Mouse (Mus musculus) embryonic stem cell, embryonic (primary cell): ENCODE results near the gene Rnf227.

Experiments
- CTCF ChIA-PET, 4 experiments: fragments of 300-600 bp in 2 of 4; fragments of 350-600 bp in 2 of 4; sonication (Branson Sonifier 250); formaldehyde crosslinking; loops; one replicate each; lab custom pipeline; 2022; ENCODE audit warnings: inconsistent platforms in 2 of 4; lab: Charles Lee
- POLR2A ChIA-PET, 4 experiments: fragments of 300-600 bp in 2 of 4; fragments of 350-600 bp in 2 of 4; sonication (Branson Sonifier 250); formaldehyde crosslinking; loops; one replicate each; lab custom pipeline; 2022; ENCODE audit warnings: antibody characterized with exemption in 4 of 4, inconsistent platforms in 1 of 4; lab: Charles Lee

Gene Rnf227

DNA sequence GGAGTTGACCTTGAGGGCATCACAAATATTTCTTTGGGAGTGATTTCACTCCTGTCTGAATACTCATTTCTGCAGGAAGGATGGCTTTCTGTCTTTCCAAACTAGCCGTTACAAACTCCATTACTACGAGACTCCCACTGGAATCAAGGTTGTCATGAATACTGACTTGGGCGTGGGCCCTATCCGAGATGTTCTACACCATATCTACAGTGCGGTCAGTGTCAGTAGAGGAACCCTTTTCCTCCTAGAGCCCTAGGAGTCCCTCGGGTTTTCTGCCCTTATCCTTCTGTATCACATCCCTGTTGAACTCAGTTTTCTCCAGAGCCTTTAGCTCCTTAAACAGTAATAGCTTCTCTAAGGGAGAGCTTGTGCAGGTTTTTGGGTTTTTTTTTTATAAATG lies 15.5 kb upstream of the Rnf227 start:
- ChIA-PET POLR2A (interaction anchor here in 3 of 4 experiments (0.6 to 6.6 kb wide), 27 partner anchors 10 to 435 kb away, joined by 3 to 56 read pairs (median 6); partner anchors contain the start of genes Trp53 (in 2 of the 3), Wrap53 (in 2 of the 3), Chd3 (in 1 of the 3) and Cyb5d1 (in 1 of the 3)), CTCF (interaction anchor here in 1 of 4 experiments (1.5 to 2.3 kb wide), 2 partner anchors 7 to 55 kb away, joined by 3 to 5 read pairs; no protein-coding TSS in a partner anchor)

DNA sequence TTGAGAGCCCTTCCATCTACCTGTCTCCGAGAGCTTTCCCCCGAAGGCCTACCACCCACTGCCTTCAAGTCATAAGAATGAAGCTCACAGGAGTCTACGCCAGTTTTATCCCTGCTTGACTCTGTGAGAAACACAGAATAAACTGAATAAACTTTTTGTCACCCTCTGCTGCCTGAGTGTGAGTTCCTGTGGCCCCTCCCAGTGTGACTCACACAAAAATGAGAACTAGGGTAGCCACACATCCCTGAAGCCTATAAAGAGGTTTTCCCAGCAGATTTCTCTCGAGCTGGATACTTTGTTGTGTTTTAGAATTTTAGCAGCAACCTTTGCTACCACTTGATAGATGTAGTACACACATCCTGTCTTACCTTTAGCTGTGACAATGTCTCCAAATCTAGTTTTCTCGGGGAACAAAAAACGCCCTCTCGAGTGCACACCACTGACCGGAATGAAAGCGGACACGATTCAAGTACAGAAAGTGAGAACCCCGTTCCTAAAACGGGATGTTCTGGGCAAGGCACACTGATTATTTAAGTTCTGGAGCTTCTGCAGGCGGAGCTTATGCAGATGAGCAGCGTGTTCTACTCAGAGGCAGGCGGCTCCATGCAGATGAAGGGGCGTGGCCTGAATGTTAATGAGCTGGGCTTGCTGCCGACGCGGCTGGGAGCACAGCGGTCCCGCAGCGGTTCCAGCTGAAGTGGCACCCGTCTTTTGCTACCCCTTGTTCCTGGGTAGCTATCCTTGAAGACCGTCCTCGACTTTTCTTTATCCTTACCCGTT lies 14.4 kb upstream of the Rnf227 start, which contains the start of gene Kcnab3:
TSS of gene Kcnab3 (plus strand) at position 631 of the 780 bp plus-strand sequence.
- POLR2A ChIA-PET, result interaction anchor here (0.6 to 6.6 kb wide), 57 partner anchors 11 to 634 kb away, joined by 3 to 56 read pairs (median 4); partner anchors contain the start of genes Cyb5d1 (in 2 of the 4), Naa38 (in 2 of the 4), Rnf227 (in 2 of the 4) and Trp53 (in 2 of the 4)
- CTCF ChIA-PET, result interaction anchor here in 3 of 4 experiments (0.5 to 2.3 kb wide), 13 partner anchors 8 to 714 kb away, joined by 3 to 5 read pairs (median 3); partner anchors contain the start of gene Fxr2 (in 1 of the 3)

DNA sequence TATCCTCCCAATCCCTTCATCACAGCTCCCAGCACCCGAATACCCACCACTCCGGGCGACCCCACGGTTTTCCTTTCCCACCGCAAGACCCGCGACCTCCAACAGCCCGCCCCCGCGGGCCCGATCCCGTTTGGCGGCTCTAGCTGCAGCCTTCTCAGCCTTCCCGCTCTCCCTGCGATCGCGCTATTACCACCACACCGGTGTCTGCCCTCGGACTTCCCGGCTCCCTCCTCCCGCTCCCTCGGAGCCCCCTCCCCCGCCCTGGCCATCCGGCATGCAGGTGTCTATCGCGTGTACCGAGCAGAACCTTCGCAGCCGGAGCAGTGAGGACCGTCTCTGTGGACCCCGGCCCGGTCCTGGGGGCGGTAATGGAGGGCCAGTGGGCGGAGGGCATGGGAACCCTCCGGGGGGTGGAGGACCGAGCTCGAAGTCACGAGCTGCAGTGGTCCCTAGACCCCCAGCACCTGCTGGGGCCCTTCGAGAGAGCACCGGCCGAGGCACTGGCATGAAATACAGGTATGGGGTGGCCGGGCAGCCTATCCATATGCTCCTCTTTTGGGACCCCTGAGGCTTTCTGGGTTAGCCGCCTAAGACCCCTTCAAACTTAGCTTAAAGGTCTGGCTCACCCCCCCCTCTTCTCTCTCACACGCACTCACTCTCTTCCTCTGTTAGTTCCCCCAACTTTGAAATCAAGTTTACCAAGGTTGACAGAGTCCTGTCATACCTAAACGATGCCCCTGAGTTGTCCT lies 13.7 kb upstream of the Rnf227 start:
- CTCF ChIA-PET, result interaction anchor here in 3 of 4 experiments (0.8 to 2.3 kb wide), 9 partner anchors 9 to 306 kb away, joined by 3 to 5 read pairs (median 3); partner anchors contain the start of gene Fxr2 (in 1 of the 3)
- POLR2A ChIA-PET, result interaction anchor here (0.5 to 6.6 kb wide), 57 partner anchors 11 to 635 kb away, joined by 3 to 56 read pairs (median 4); partner anchors contain the start of genes Cyb5d1 (in 2 of the 4), Naa38 (in 2 of the 4), Rnf227 (in 2 of the 4) and Chd3 (in 1 of the 4)

DNA sequence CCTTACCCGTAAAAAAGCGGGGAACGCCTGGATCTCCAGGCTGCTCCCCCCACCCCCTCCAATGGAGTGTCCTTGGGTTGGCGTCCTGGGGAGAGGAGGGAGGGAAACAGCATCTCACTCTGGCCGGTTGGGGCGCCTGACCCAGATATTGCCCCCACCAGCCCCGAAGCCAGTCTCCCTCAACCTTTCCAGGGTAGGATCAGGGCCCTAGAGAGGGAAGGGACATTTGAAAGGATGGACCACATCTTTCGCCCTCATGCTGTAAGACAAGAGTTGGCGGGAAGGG lies 13.2 kb upstream of the Rnf227 start:
- ChIA-PET CTCF (interaction anchor here in 2 of 4 experiments (0.6 to 1.2 kb wide), 2 partner anchors 90 to 919 kb away, joined by 3 to 9 read pairs; no protein-coding TSS in a partner anchor), POLR2A (interaction anchor here in 2 of 4 experiments (1.1 to 6.6 kb wide), 10 partner anchors 12 to 92 kb away, joined by 3 to 56 read pairs (median 6); partner anchors contain the start of genes Rnf227 (in 2 of the 2) and Chd3 (in 1 of the 2))

DNA sequence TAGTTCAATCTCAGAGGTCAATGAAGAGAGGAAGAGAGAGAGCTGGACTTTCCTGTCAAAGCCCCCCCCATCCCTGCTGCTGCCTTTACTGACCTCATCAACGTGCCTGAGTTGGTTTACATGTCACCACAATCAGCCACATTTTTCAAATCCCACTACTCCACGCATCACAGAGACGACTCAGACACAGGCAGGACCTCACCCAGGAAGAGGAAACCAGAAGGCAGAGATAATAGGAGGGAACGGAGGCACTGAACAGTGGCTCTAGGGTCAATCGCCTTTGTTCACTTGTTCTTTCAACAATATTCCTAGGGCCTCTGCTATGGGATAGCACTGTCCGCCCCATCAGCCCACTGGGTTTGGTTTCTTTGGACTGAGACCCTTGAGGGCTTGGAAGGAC lies 12.6 kb upstream of the Rnf227 start:
- ChIA-PET POLR2A (interaction anchor here in 2 of 4 experiments (0.6 to 6.6 kb wide), 5 partner anchors 12 to 248 kb away, joined by 3 to 56 read pairs (median 5); partner anchors contain the start of gene Rnf227 (in 2 of the 2)), CTCF (interaction anchor here in 1 of 4 experiments (0.6 kb wide), 1 partner anchor 920 kb away, joined by 9 read pairs; no protein-coding TSS in a partner anchor)

DNA sequence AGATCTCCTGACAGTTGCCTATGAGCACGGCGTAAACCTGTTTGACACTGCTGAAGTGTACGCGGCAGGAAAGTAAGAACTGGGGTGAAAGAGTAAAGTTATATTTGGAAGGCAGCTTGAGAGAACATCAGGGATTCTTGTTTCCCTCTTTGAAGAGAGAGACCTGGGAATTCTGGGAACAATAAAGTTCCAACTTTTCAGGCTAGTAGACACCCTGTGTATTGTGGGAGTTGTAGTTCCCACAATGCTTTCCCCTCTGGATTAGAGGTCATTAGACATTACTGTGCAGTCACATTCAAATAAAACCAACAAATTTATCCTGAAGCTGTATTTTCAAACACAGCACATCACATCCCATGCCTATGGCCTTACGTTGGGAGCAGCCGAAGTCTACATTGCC lies 11.7 kb upstream of the Rnf227 start:
- POLR2A ChIA-PET, result interaction anchor here in 2 of 4 experiments (0.6 to 6.6 kb wide), 4 partner anchors 11 to 249 kb away, joined by 3 to 56 read pairs (median 12); partner anchors contain the start of gene Rnf227 (in 2 of the 2)
- CTCF ChIA-PET, result no interaction called here

DNA sequence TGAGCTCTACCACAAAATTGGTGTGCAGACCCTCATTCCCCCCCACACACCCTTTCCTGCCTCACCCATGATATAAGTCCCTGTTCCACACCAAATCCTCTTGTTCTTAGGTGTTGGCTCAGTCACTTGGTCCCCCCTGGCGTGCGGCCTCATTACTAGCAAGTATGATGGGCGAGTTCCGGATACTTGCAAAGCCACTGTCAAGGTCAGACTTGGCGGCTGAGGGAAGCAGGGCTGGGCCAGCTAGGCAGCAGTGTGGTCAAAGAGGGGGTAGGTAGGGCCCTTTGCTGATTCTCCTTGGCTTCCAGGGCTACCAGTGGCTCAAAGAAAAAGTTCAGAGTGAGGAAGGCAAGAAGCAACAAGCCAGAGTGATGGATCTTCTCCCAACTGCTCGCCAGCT lies 9.1 kb upstream of the Rnf227 start:
- POLR2A ChIA-PET, result interaction anchor here in 3 of 4 experiments (0.6 to 2.0 kb wide), 11 partner anchors 8 to 452 kb away, joined by 3 to 33 read pairs (median 3); partner anchors contain the start of genes Cntrob (in 1 of the 3) and Trappc1 (in 1 of the 3)
- CTCF ChIA-PET, result interaction anchor here in 3 of 4 experiments (0.6 to 1.7 kb wide), 4 partner anchors 41 to 1258 kb away, joined by 3 to 5 read pairs (median 3); no protein-coding TSS in a partner anchor

DNA sequence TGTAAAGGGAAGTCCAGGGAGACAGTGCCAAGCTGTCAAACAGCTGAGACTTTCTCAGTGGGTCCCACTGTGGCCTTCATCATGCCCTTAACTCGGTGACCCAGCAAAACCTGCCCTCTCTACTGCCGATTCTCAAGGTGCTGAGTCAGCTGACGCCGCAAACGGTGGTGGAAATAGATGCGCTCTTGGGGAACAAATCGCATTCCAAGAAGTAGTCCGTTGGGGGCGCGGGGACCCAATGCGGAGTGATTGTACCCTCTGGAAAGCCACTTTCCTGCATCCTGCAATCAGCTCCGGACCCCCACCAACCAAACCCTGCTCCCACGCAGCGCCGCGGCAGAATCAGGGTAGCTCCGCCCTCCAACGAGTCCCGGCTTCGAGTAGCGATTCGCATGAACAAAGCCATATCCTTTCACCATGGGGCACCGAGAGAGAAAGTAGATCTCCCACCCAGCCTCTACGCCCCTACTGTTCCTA lies 8.3 kb upstream of the Rnf227 start:
- POLR2A ChIA-PET, result interaction anchor here in 3 of 4 experiments (0.6 to 2.0 kb wide), 14 partner anchors 8 to 87 kb away, joined by 3 to 33 read pairs (median 4); partner anchors contain the start of genes Cntrob (in 3 of the 3) and Trappc1 (in 3 of the 3)
- CTCF ChIA-PET, result interaction anchor here (0.6 to 1.7 kb wide), 7 partner anchors 8 to 1259 kb away, joined by 3 to 5 read pairs (median 3); partner anchors contain the start of genes Cntrob (in 2 of the 4) and Trappc1 (in 2 of the 4)

DNA sequence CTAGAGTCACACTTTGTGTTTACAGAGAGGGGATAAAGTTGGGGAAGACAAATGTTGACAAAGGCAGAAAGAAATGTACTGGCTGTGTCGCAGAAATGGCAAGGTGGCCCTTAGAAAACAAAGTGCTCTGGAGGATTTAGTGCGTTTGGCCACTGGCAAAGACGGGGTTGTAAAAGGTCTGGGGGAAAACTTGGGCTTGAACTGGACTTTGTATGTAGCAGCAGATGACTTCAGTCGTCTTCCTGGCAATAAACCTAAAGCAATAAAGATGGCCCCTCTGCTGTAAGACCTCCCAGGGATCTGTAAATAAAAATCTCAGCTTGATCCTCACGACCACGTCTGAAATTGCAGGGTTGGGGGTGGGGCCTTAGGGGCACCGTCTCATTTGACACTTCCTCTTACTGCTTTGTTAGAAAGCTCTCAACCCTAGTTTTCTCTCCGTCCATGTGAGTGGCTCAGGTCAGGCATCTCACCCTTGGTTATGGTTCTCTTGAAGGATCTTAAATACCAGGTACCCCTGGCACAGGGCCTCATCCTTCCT lies 7.5 kb upstream of the Rnf227 start:
- ChIA-PET POLR2A (interaction anchor here in 3 of 4 experiments (0.6 to 2.0 kb wide), 12 partner anchors 9 to 86 kb away, joined by 3 to 33 read pairs (median 4); partner anchors contain the start of genes Cntrob (in 3 of the 3) and Trappc1 (in 3 of the 3)), CTCF (interaction anchor here in 1 of 4 experiments (1.0 kb wide), 1 partner anchor 99 kb away, joined by 3 read pairs; no protein-coding TSS in a partner anchor)

DNA sequence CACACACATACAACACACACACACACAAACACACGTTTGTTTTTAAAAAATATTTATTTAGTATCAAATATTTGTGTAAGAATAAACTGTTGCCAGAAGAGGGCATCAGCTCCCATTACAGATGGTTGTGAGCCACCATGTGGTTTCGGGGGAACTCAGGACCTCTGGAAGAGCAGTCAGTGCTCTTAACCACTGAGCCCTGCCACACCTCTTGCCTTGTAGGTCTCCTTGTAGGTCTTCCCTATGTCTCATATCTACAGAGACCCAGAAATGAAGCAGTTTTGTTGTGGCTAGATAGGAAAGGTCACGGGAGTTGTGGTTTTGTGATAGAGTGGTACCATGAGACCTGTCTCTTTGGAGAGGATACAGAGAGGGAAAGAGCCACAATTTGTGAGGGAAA lies 6.3 kb upstream of the Rnf227 start:
- POLR2A ChIA-PET, result interaction anchor here in 1 of 4 experiments (1.0 kb wide), 1 partner anchor 10 kb away, joined by 5 read pairs; the partner anchor contains the start of genes Cntrob and Trappc1
- CTCF ChIA-PET, result no interaction called here

DNA sequence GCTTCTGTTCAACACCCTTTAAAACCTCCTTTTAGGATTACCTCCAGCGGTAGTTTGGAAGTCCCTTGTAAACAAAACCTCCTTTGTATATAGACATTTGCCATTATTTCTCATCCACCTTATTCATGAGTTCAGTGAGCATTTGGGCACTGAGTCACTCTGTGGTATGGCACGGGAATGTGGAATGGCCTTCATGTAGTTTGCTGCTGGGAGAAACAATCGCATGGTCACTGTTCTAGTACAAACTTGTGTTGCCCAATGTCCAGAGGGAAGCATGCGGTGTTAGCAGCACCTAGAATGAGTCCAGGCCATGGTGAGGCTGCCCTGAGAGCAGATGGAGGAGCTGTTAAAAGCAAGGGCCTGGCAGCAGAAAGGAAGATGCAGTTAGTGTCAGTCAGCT lies 5.5 kb upstream of the Rnf227 start:
- CTCF ChIA-PET, result no interaction called here
- POLR2A ChIA-PET, result no interaction called here

DNA sequence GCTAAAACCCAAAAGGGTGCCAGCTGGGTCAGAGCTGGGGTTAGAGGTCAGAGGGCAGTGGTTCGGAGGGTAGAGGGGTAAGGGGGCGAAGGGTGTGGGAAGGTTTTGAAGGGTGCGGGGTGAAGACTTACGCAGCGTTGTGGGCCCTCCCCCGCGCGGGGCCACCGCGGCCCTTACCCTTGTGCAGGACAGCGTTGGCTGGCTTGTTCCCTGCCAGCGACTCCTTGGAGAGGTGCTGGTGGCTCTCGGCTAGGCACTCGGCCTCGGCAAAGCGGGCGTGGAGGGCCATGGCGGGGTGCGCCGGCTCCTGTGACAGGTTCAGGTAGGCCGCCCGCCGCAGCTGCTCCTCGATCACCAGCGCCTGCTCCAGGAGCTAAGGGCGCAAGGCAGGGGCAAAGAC lies 6.2 kb downstream of the Rnf227 start:
- POLR2A ChIA-PET, result interaction anchor here in 2 of 4 experiments (0.7 to 1.5 kb wide), 7 partner anchors 15 to 41 kb away, joined by 3 to 6 read pairs (median 3); partner anchors contain the start of genes Cntrob (in 1 of the 2), Kcnab3 (in 1 of the 2) and Trappc1 (in 1 of the 2)
- CTCF ChIA-PET, result no interaction called here

DNA sequence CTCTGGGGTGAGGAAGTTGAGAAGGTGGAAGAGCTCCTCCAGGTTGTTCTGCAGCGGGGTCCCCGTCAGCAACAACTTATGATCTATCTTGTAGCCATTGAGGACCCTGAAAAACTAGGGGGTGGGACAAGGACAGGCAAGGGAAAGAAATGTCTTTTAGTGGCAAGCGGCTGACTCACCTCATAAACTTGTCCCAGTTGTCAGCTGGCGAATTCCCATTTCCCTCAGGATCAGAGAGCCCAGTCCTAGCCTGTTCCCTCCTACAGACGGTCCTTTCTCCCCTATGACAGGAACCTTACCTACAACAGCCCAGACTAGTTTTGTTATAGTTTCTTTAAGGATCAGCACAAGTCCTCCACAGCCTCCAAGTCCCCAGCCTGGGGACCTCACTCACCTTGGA lies 16.3 kb downstream of the Rnf227 start:
- ChIA-PET CTCF (no interaction called here), POLR2A (interaction anchor here in 2 of 4 experiments (1.2 to 1.8 kb wide), 4 partner anchors 9 to 33 kb away, joined by 3 to 6 read pairs (median 4); partner anchors contain the start of genes Cntrob (in 1 of the 2), Kcnab3 (in 1 of the 2) and Trappc1 (in 1 of the 2))

DNA sequence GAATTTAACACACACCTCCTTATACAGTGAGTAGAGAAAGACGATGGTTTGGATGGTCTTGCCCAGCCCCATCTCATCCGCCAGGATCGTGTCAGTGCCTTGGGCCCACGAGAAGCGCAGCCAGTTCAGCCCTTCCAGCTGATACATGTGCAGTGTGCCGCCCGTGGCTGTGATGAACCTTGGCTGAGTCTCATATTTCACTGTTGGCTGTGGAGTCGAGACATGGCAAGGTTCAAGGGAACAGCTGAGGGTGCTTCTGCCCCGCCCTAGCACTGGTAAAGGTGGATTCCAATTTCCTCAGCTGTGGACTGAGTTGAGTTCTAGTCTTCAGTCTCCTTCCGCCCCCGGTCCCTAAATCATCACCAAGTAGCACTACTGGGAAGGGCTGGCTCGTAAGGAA lies 17.4 kb downstream of the Rnf227 start:
- ChIA-PET POLR2A (interaction anchor here in 3 of 4 experiments (0.8 to 1.5 kb wide), 6 partner anchors 11 to 37 kb away, joined by 3 to 5 read pairs (median 3); partner anchors contain the start of genes Cntrob (in 1 of the 3), Cyb5d1 (in 1 of the 3), Kcnab3 (in 1 of the 3) and Naa38 (in 1 of the 3)), CTCF (no interaction called here)

DNA sequence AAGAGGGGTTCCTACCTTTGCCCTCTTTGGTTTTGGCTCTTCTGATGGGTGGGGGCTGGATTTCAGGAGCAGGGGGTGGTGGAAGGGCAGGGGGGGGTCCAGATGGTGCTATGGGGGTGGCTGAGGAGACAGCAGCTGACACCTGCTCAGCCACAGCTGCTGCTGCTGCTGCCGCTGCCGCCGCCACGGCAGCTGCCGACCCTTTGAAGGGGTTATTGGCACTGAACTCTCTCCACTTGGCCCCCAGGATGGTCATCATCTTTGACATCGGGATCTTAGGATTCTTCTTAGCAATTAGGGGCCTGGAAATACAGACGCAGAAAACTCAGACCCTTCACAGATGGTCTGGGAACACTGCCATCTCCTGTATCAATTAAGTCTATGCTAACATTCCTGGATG lies 21.8 kb downstream of the Rnf227 start:
- ChIA-PET CTCF (interaction anchor here in 3 of 4 experiments (0.5 to 1.7 kb wide), 5 partner anchors 10 to 271 kb away, joined by 3 to 6 read pairs (median 3); partner anchors contain the start of gene Fxr2 (in 1 of the 3)), POLR2A (interaction anchor here in 3 of 4 experiments (0.7 to 1.6 kb wide), 4 partner anchors 21 to 115 kb away, joined by 3 to 5 read pairs (median 4); partner anchors contain the start of gene Kcnab3 (in 1 of the 3))

DNA sequence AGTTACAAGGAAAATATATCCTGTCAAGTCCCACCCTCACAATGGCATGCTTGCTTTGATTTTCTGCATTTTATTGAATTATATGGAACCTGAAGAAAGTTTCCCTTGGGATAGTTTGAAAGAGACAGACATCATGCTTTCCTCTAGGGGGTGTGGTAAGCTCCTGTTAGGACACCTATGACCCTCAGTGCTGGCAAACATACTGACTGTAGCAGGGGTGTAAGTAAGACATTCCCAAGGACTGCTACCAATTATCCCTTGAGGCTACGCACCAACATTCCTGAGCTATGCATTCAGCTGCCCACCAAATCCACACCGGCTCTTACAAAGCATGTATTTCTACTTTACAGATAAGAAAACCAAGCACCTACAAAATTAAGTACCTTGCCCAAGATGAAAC lies 22.2 kb downstream of the Rnf227 start:
- CTCF ChIA-PET, result interaction anchor here in 3 of 4 experiments (0.5 to 1.7 kb wide), 6 partner anchors 10 to 270 kb away, joined by 3 to 6 read pairs (median 3); partner anchors contain the start of gene Fxr2 (in 1 of the 3)
- POLR2A ChIA-PET, result interaction anchor here in 3 of 4 experiments (0.8 to 1.6 kb wide), 6 partner anchors 16 to 94 kb away, joined by 3 to 4 read pairs (median 3); partner anchors contain the start of genes Cntrob (in 1 of the 3), Kcnab3 (in 1 of the 3) and Trappc1 (in 1 of the 3)
